Mouse (Mus musculus): ENCODE results near the gene Nkx2-1.

GRCm38 (mm10) chr12:56541068-56541467 lies 4.4 kb upstream of the Nkx2-1 start:
- peak; percentile 74 for TF ChIP-seq CTCF (conservative IDR thresholded peaks at IDR 0.05; ENCODE audit: insufficient read depth, insufficient read length, low read depth, low read length)
- TF ChIP-seq POLR2A (IDR thresholded peaks at IDR 0.05; ENCODE audit: low read depth, low read length): no peak

All from kidney, adult 2 months (tissue).